Mouse (Mus musculus): ENCODE results near the gene Hmgcr. TPM values are rescaled to one million over a fixed set of nuclear protein-coding genes. Genes with fewer than 3 reads are reported as not detected.

Gene Hmgcr
- total RNA-seq (2015) = 32.8 and 36.9 TPM in 2 replicates
- 45.5 and 48.1 TPM in 2 replicates for total RNA-seq (2017)

GRCm38 (mm10) chr13:96670406-96671077 is at the start of gene Hmgcr:
Gene Hmgcr, minus strand, starts transcription at chr13:96670936.
- ATAC-seq (replicated peaks; ENCODE audit: poor library complexity) = peak; percentile 95

- ATAC-seq (replicated peaks; ENCODE audit: poor library complexity) = no peak
Measured at GRCm38 (mm10) chr13:96720003-96720402, 49.3 kb upstream of the Hmgcr start.

- no peak for ATAC-seq (replicated peaks; ENCODE audit: poor library complexity)
Measured at GRCm38 (mm10) chr13:96717821-96718220, 47.1 kb upstream of the Hmgcr start.

GRCm38 (mm10) chr13:96716311-96716710 is 45.6 kb upstream of the Hmgcr start:
- no peak for ATAC-seq (replicated peaks; ENCODE audit: poor library complexity)

- ATAC-seq (replicated peaks; ENCODE audit: poor library complexity) = peak; percentile 50; the same call in 1 of the 2 replicates
Measured at GRCm38 (mm10) chr13:96709269-96710233, 38.8 kb upstream of the Hmgcr start.

GRCm38 (mm10) chr13:96702567-96703278 is 32.0 kb upstream of the Hmgcr start:
- ATAC-seq (replicated peaks; ENCODE audit: poor library complexity) = no peak

GRCm38 (mm10) chr13:96697805-96698586 is 27.3 kb upstream of the Hmgcr start:
- peak; percentile 96 for ATAC-seq (replicated peaks; ENCODE audit: poor library complexity)

- ATAC-seq (replicated peaks; ENCODE audit: poor library complexity) = peak; percentile 35; the same call in 1 of the 2 replicates
Measured at GRCm38 (mm10) chr13:96695428-96695827, 24.7 kb upstream of the Hmgcr start.

- ATAC-seq (replicated peaks; ENCODE audit: poor library complexity) = no peak
Measured at GRCm38 (mm10) chr13:96689901-96690300, 19.2 kb upstream of the Hmgcr start.

- no peak for ATAC-seq (replicated peaks; ENCODE audit: poor library complexity)
Measured at GRCm38 (mm10) chr13:96687261-96687660, 16.5 kb upstream of the Hmgcr start.

- ATAC-seq (replicated peaks; ENCODE audit: poor library complexity) = no peak
Measured at GRCm38 (mm10) chr13:96684779-96685178, 14.0 kb upstream of the Hmgcr start.

- no peak for ATAC-seq (replicated peaks; ENCODE audit: poor library complexity)
Measured at GRCm38 (mm10) chr13:96681088-96681620, 10.4 kb upstream of the Hmgcr start.

- ATAC-seq (replicated peaks; ENCODE audit: poor library complexity) = no peak
Measured at GRCm38 (mm10) chr13:96680163-96681087, 9.7 kb upstream of the Hmgcr start.

GRCm38 (mm10) chr13:96678616-96679015 is 7.9 kb upstream of the Hmgcr start:
- no peak for ATAC-seq (replicated peaks; ENCODE audit: poor library complexity)

- ATAC-seq (replicated peaks; ENCODE audit: poor library complexity) = 0 out of 2 replicates have a peak, but pooled peaks have one; percentile 31
Measured at GRCm38 (mm10) chr13:96677071-96677470, 6.3 kb upstream of the Hmgcr start.

GRCm38 (mm10) chr13:96675756-96676155 is 5.0 kb upstream of the Hmgcr start:
- ATAC-seq (replicated peaks; ENCODE audit: poor library complexity) = no peak

- no peak for ATAC-seq (replicated peaks; ENCODE audit: poor library complexity)
Measured at GRCm38 (mm10) chr13:96673817-96674216, 3.1 kb upstream of the Hmgcr start.

- no peak for ATAC-seq (replicated peaks; ENCODE audit: poor library complexity)
Measured at GRCm38 (mm10) chr13:96672276-96672675, 1.5 kb upstream of the Hmgcr start.

GRCm38 (mm10) chr13:96671906-96672234 is 1.1 kb upstream of the Hmgcr start:
- no peak for ATAC-seq (replicated peaks; ENCODE audit: poor library complexity)

All from megakaryocyte progenitor cell, adult 5-6 weeks (primary cell).